Mouse (Mus musculus) neural tube, embryonic 15.5 days (tissue): ENCODE results near the gene Gm7137. TPM values are rescaled to one million over a fixed set of nuclear protein-coding genes. Genes with fewer than 3 reads are reported as not detected.
"Not testable (repeated sequence)": the region's sequence is repeated elsewhere in the genome, so short reads cannot be mapped to it uniquely, and the experiment has no call there.

ENCODE experiments used
- ATAC-seq: fragments of 200-750 bp; cut with Nextera tagmentation; 2 replicates; pipeline ENCODE4 v1.8.0; 2017; ENCODE audit warnings: mild to moderate bottlenecking, moderate TSS enrichment, moderate library complexity; ENCODE audit not compliant: low FRiP score
- H3K27ac ChIP-seq: fragments of 300-500 bp; sonication (generic); replicated peaks from 2 replicates; pipeline ENCODE4 v1.5.1; 2015; ENCODE audit warnings: mild to moderate bottlenecking, inconsistent platforms
- H3K27me3 ChIP-seq: fragments of 300-500 bp; sonication (generic); replicated peaks from 2 replicates; pipeline ENCODE4 v1.6.1; 2015; ENCODE audit warnings: inconsistent platforms
- H3K36me3 ChIP-seq: fragments of 300-500 bp; sonication (generic); 2 replicates; pipeline ENCODE4 v1.6.1; 2015; ENCODE audit warnings: inconsistent platforms
- H3K4me1 ChIP-seq: fragments of 300-500 bp; sonication (generic); 2 replicates; pipeline ENCODE4 v1.6.1; 2015; ENCODE audit warnings: inconsistent platforms
- H3K4me2 ChIP-seq: fragments of 300-500 bp; sonication (generic); 2 replicates; pipeline ENCODE4 v1.6.1; 2015; ENCODE audit warnings: inconsistent platforms, mild to moderate bottlenecking, moderate library complexity
- H3K4me3 ChIP-seq: fragments of 300-500 bp; sonication (generic); replicated peaks from 2 replicates; pipeline ENCODE4 v1.5.1; 2015; ENCODE audit warnings: mild to moderate bottlenecking, inconsistent platforms
- H3K9ac ChIP-seq: fragments of 300-500 bp; sonication (generic); replicated peaks from 2 replicates; pipeline ENCODE4 v1.6.1; 2015; ENCODE audit warnings: mild to moderate bottlenecking, inconsistent platforms
- H3K9me3 ChIP-seq: fragments of 300-500 bp; sonication (generic); replicated peaks from 2 replicates; pipeline ENCODE4 v1.6.1; 2016; ENCODE audit warnings: inconsistent platforms
- WGBS: fragments of 180-500 bp; shearing (Covaris S2); methylation state at CpG from one replicate; pipeline ENCODE4 v1.1.7; 2015; ENCODE audit warnings: mixed read lengths; 5-methylcytosine and 5-hydroxymethylcytosine counted together
- polyA plus RNA-seq: library from polyadenylated mRNA; unstranded; fragments of >200 nt; fragmentation: Nextera tagmentation; extraction: Ambion mirVana; gene quantifications from 2 replicates; pipeline ENCODE4 v1.2.1, GENCODE M21; 2015

The Gm7137 gene
- polyA plus RNA-seq, result not detected in 2 replicates

DNA sequence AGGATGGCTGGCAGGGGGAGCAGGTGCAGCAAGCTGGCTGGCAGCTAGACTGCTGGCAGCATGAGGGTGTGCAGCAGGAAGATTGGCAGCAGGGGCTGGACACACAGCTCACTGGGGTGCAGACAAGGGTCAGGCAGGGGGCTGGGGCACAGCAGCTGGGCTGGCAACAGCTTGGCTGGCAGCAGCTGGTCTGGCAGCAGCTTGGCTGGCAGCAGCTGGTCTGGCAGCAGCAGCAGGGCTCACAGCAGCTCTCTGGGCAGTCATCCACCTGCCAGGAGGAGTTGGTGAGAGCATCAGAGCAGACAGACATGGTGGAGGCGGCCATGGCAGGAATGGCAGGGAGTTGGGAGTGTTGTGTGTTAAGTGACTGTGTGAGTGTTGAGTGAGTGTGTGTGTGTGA is at the start of gene Gm7137:
Gm7137 (minus strand) TSS at position 325 of the 400 bp plus-strand sequence.
- not testable (repeated sequence) for ATAC-seq, H3K4me1 ChIP-seq, H3K4me2 ChIP-seq, H3K9ac ChIP-seq, H3K36me3 ChIP-seq, H3K27ac ChIP-seq, H3K27me3 ChIP-seq, H3K9me3 ChIP-seq, H3K4me3 ChIP-seq
- 29% methylated on average over 1 of the region's 1 CpGs for WGBS

DNA sequence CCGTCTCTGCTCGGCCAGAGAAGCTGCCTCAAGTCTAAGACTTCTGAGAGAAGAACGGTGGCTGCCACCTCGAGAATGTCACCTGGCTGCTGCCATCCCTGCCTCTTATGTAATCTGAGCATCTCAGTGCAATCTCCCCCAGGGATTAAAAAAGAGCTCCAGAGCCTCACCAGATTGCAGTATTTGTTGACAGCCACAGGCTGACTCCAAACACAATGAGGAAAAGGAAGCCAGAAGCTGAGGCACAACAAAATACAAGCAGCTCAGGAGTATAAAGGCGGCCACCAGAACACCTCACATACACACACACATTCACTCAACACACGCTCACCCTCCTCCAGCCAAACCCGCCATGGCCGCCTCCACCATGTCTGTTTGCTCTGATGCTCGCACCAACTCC is 47.6 kb upstream of the Gm7137 start, which contains the start of gene Krtap10-10:
Krtap10-10 (plus strand) TSS at position 301 of the 400 bp plus-strand sequence.
- no peaks in the 10 kb centered on the region for H3K9me3 ChIP-seq
- no peak within 1 kb of the TSS for H3K4me3 ChIP-seq
- no peak for ATAC-seq
- H3K4me2 ChIP-seq, result no peak within 1 kb of the TSS
- H3K36me3 ChIP-seq, result no peaks in the 10 kb centered on the region
- H3K4me1 ChIP-seq, result no peaks in the 10 kb centered on the region
- no peaks in the 10 kb centered on the region for H3K27me3 ChIP-seq
- no peak within 1 kb of the TSS for H3K27ac ChIP-seq
- 79% methylated on average over 9 of the region's 9 CpGs for WGBS
- no peak within 1 kb of the TSS for H3K9ac ChIP-seq

DNA sequence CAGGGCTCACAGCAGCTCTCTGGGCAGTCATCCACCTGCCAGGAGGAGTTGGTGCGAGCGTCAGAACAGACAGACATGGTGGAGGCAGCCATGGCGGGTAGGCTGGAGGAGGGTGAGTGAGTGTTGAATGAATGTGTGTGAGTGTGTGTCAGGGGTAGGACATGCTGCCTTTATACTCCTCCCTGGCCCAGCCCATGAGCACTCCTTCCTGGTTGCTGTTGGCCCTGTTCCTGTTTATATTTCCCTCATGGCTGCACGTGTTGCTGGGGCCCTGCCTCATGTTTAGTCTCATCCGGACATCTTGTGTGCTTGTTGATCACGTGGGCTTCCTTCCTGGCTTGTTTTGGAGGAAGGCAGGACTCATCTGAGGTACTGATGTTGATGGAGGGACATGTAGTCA is 39.0 kb upstream of the Gm7137 start, which contains the start of gene Krtap10-4:
Krtap10-4 (minus strand) TSS at position 145 of the 400 bp plus-strand sequence.
- H3K9ac ChIP-seq, result no peak within 1 kb of the TSS
- no peak within 1 kb of the TSS for H3K4me2 ChIP-seq
- WGBS, result 69% methylated on average over 5 of the region's 6 CpGs
- no peaks in the 10 kb centered on the region for H3K27me3 ChIP-seq
- no peak for ATAC-seq
- H3K4me3 ChIP-seq, result no peak within 1 kb of the TSS
- no peaks in the 10 kb centered on the region for H3K36me3 ChIP-seq
- H3K9me3 ChIP-seq, result peaks cover 5% of the 10 kb centered on the region; the same call in 1 of the 2 replicates
- no peak within 1 kb of the TSS for H3K27ac ChIP-seq
- no peaks in the 10 kb centered on the region for H3K4me1 ChIP-seq

DNA sequence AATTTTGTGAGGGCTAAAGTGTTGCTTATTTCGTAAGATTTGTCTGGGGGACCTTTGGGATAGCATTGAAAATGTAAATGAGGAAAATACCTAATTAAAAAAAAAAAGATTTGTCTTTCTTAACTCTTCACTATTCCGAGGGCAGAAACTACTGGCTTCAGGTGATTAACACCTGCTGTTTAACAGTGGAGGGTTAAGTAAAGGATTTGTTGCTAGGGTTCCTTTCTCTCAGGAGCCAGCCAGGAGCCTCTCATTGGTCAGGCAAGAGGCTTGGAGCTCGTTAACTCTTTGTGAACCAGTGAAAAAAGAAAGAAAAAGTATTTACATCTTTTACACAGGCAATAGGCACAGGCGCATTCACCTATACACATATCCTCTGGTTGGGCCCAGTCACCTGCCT is 31.2 kb upstream of the Gm7137 start:
- no peaks in the 10 kb centered on the region for H3K36me3 ChIP-seq
- H3K4me2 ChIP-seq, result no peak overlapping the region
- H3K9me3 ChIP-seq, result peaks cover 5% of the 10 kb centered on the region; the same call in 1 of the 2 replicates
- H3K27ac ChIP-seq, result no peak overlapping the region
- H3K4me1 ChIP-seq, result peaks cover 4% of the 10 kb centered on the region; the same call in 1 of the 2 replicates
- WGBS, result 41% methylated on average over 4 of the region's 4 CpGs
- no peak overlapping the region for H3K4me3 ChIP-seq
- ATAC-seq, result no peak
- H3K9ac ChIP-seq, result no peak overlapping the region
- H3K27me3 ChIP-seq, result no peaks in the 10 kb centered on the region

DNA sequence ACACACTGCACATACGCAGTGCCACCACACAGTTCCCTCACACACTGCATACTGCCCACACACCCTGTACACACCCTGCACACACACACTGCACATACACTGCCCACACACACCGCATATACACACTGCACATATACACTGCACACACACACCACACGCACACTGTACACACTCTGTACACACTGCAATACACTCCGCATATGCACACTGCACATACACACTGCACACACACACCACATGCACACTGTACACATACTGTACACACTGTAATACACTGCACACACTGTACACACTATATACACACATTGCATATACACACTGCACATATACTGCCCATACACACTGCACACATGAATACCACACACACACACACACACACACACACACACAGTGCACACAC is 30.5 kb upstream of the Gm7137 start:
- ATAC-seq, result no peak
- WGBS, result 98% methylated on average over 4 of the region's 4 CpGs
- Histone ChIP-seq H3K4me1 (peaks cover 4% of the 10 kb centered on the region; the same call in 1 of the 2 replicates), H3K36me3 (no peaks in the 10 kb centered on the region), H3K4me2 (no peak overlapping the region), H3K9me3 (no peaks in the 10 kb centered on the region; the same call in 1 of the 2 replicates), H3K4me3 (no peak overlapping the region), H3K9ac (no peak overlapping the region), H3K27ac (no peak overlapping the region), H3K27me3 (no peaks in the 10 kb centered on the region)

DNA sequence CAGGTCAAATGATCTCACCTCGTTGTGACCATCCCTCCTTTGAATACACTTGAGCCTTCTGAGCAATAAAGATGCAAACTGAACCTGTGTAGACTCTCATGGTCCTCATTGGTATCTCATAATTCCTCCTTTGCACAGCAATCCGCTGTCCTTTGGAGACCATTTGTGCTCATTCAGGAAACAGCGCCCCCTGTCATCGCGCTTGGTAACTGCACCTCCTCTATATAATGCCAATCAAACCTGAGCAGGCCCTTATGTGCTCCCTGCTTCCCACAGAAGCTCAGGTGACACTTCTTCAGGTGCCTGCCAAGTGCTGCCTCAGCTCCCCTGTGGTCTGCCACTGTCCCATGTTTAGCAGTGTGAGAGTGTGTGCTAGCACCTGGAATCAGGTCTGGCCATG is 27.5 kb upstream of the Gm7137 start:
- WGBS, result 35% methylated on average over 5 of the region's 5 CpGs
- H3K4me3 ChIP-seq, result no peak overlapping the region
- ATAC-seq, result no peak
- H3K4me1 ChIP-seq, result peaks cover 4% of the 10 kb centered on the region; the same call in 1 of the 2 replicates
- no peak overlapping the region for H3K4me2 ChIP-seq
- no peaks in the 10 kb centered on the region for H3K27me3 ChIP-seq
- no peaks in the 10 kb centered on the region for H3K36me3 ChIP-seq
- no peak overlapping the region for H3K27ac ChIP-seq
- H3K9me3 ChIP-seq, result no peaks in the 10 kb centered on the region
- no peak overlapping the region for H3K9ac ChIP-seq

DNA sequence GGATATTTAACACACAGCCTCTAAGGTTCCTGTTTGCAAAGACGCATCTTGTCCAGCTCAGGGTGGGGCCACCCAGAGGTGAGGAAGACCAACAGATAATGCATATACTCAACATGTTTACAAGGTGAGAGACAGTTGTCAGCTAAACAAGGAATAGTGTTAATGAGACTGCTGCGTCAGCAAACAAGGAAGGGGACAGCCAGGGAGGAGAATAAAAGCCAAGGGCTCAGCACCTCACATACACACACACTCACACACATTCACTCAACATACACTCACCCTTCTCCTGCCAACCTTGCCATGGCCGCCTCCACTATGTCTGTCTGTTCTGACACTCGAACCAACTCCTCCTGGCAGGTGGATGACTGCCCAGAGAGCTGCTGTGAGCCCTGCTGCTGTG is 26.4 kb upstream of the Gm7137 start, which contains the start of gene Gm2696:
Gm2696 (plus strand) TSS at position 301 of the 400 bp plus-strand sequence.
- no peak within 1 kb of the TSS for H3K4me2 ChIP-seq
- H3K4me1 ChIP-seq, result peaks cover 4% of the 10 kb centered on the region; the same call in 1 of the 2 replicates
- no peak within 1 kb of the TSS for H3K4me3 ChIP-seq
- ATAC-seq, result no peak
- H3K36me3 ChIP-seq, result no peaks in the 10 kb centered on the region
- 52% methylated on average over 4 of the region's 4 CpGs for WGBS
- no peak within 1 kb of the TSS for H3K27ac ChIP-seq
- no peak within 1 kb of the TSS for H3K9ac ChIP-seq
- H3K9me3 ChIP-seq, result no peaks in the 10 kb centered on the region
- no peaks in the 10 kb centered on the region for H3K27me3 ChIP-seq

DNA sequence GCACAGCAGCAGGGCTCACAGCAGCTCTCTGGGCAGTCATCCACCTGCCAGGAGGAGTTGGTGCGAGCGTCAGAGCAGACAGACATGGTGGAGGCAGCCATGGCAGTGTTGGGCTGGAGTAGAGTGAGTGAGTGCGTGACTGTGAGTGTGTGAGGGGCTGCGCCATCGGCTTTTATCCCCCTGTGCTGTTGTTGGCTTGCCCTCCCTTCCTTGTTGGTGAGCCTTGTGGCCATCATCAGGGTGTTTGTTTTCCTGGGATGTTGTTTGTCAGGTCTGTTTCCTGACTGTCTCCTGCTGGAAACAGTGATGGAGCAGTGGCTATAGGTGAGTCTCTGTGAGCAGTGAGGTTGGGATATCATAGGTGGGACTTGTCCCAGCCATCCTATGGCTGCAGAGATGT is 23.7 kb upstream of the Gm7137 start, which contains the start of gene Gm9507:
Gm9507 (minus strand) TSS at position 101 of the 400 bp plus-strand sequence.
- no peak within 1 kb of the TSS for H3K4me2 ChIP-seq
- WGBS, result 67% methylated on average over 5 of the region's 5 CpGs

DNA sequence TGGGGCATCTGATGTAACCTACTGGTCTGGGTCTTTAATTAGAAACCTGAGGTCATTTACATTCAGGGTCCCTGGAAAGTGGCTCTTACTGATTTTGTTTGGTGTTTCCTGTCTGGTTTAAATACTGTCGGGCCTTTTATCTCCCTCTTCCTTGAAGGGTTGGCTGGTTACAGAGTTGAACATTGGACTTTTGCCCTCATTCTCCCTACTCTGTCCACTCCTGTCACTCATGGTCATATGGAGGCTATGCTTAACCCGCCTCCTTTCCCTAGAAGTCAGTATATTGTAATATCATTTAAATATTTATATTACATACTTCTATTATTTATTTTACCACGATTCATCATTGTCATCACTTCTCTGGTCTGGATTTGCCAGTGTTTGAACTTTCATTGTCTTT is 16.1 kb upstream of the Gm7137 start:
- ATAC-seq, result no peak
- no peak overlapping the region for H3K4me2 ChIP-seq

More for the DNA sequence above, 23.7 kb upstream of the Gm7137 start, which contains the start of gene Gm9507:
- Histone ChIP-seq H3K4me3 (no peak within 1 kb of the TSS), H3K27me3 (no peaks in the 10 kb centered on the region), H3K9me3 (no peaks in the 10 kb centered on the region), H3K27ac (no peak within 1 kb of the TSS), H3K4me1 (peaks cover 4% of the 10 kb centered on the region; the same call in 1 of the 2 replicates), H3K9ac (no peak within 1 kb of the TSS), H3K36me3 (no peaks in the 10 kb centered on the region)
- no peak for ATAC-seq

DNA sequence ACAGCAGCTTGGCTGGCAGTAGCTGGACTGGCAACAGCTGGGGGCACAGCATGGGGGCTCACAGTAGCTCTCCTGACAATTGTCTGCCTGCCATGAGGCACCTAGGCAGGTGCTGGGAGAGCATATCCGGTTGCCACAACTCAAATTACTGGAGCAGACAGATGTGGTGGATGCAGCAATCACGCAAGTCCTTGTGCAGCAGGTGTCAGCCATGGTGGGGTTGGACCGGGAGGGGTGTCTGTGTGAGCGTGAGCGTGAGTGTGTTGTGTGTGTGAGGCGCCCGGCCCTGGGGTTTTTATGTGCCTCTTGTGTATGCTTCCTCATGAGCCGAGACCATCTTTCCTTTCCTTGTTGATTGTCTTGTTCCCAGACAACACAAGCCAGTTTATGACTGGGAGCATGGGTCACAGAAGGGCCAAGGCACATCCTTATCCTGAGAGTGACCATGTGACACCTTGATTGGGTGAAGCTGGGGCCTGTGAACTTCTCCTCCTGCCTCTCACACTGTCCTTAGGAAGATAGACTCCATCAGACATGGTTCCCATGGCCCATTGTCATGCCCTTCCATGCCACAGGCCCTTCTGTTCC is 11.0 kb upstream of the Gm7137 start, which contains the start of gene Gm19668:
Gm19668 (minus strand) TSS at position 213 of the 588 bp plus-strand sequence.
- Histone ChIP-seq H3K4me2 (no peak within 1 kb of the TSS), H3K9me3 (no peaks in the 10 kb centered on the region), H3K9ac (no peak within 1 kb of the TSS), H3K36me3 (no peaks in the 10 kb centered on the region), H3K4me1 (0 out of 2 replicates have a peak, but pooled peaks cover 5% of the 10 kb centered on the region), H3K27ac (no peak within 1 kb of the TSS), H3K27me3 (no peaks in the 10 kb centered on the region), H3K4me3 (no peak within 1 kb of the TSS)
- ATAC-seq, result no peak
- WGBS, result 42% methylated on average over 8 of the region's 8 CpGs

More for the DNA sequence above, 16.1 kb upstream of the Gm7137 start:
- no peak overlapping the region for H3K9ac ChIP-seq
- no peak overlapping the region for H3K4me3 ChIP-seq
- 85% methylated on average over 3 of the region's 3 CpGs for WGBS
- no peak overlapping the region for H3K27ac ChIP-seq
- H3K4me1 ChIP-seq, result no peaks in the 10 kb centered on the region
- H3K27me3 ChIP-seq, result no peaks in the 10 kb centered on the region
- H3K9me3 ChIP-seq, result no peaks in the 10 kb centered on the region
- no peaks in the 10 kb centered on the region for H3K36me3 ChIP-seq

DNA sequence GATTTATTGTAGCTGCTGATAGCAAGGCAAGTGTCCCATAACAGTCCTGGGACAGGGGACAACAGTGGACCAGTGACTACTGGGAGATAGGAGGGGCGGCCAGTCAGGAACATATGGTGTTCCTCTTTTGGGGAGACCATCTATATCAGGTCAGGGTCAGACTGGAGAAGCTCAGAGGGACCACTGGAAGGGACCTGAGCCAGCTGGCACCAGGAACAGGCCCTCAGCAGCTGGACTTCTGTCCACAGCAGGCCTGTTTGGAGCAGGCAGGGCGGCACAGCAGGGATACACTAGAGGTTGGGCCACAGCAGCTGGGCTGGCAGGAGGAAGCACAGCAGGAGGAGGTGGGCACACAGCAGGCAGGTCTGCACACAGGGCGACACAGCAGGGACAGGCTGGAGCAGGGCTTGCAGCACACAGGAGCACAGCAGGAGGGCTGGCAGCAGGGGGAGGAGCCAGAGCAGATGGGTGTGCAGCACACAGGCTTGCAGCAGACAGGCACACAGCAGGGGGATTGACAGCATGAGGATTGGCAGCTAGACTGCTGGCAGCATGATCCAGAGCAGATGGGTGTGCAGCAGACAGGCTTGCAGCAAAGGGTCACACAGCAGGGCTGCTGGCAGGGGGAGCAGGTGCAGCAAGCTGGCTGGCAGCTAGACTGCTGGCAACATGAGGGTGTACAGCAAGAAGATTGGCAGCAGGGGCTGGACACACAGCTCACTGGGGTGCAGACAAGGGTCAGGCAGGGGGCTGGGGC is 10.3 kb upstream of the Gm7137 start:
- H3K4me2 ChIP-seq, H3K4me1 ChIP-seq, H3K27me3 ChIP-seq, H3K27ac ChIP-seq, H3K4me3 ChIP-seq, H3K9ac ChIP-seq, ATAC-seq, H3K9me3 ChIP-seq, H3K36me3 ChIP-seq: not testable (repeated sequence)
- WGBS, result 37% methylated on average over 3 of the region's 3 CpGs
